Mouse (Mus musculus) thymus, adult 18-20 months (tissue): ENCODE results near the gene Hist1h2bf.
"Not testable (repeated sequence)": the region's sequence is repeated elsewhere in the genome, so short reads cannot be mapped to it uniquely, and the experiment has no call there.

ENCODE experiments used
- DNase-seq, 2 experiments: peaks; one replicate each; pipeline ENCODE4 v3.0.0; 2022; ENCODE audit warnings: mixed read lengths in 2 of 2

Hist1h2bf gene

DNA sequence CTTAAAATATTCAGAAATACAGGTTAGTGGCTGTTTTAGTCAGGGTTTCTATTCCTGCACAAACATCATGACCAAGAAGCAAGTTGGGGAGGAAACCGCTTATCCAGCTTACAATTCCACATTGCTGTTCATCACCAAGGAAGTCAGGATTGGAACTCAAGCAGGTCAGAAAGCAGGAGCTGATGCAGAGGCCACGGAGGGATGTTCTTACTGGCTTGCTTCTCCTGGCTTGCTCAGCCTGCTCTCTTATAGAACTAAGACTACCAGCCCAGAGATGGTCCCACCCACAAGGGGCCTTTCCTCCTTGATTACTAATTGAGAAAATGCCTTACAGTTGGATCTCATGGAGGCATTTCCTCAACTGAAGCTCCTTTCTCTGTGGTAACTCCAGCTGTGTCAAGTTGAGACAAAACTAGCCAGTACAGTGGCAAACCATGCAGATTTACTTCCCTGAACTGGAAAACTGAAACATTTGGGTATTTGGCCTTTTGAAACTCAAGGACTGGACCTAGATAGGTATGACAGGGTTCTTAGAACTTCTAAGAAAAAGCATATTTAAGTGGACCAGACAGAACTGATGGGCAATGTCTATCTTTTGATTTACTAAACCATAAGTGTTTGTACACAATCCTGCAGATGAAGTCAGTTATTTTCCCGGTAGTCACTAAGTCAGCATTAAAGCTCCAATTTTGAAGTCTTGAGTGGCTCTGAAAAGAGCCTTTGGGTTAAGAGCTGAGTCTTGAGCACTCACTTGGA, 31.6 kb downstream of the Hist1h2bf start:
- DNase-seq, result not testable (repeated sequence)

DNA sequence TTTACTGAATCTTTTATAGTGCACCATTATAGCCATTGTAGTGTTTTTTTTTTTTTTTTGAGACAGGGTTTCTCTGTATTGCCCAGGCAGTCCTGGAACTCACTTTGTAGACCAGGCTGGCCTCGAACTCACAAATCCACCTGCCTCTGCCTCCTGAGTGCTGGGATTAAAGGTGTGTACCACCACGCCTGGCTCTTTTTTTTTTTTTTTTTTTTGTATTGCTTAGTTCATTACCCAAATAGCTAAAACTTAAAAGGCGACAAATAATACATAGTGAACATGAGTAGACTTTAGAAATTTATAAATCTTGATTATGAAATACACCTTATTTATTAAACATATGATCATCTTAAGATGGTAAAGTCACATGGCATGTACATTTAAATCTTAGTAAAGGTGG, 32.5 kb downstream of the Hist1h2bf start:
- DNase-seq, result no peak

DNA sequence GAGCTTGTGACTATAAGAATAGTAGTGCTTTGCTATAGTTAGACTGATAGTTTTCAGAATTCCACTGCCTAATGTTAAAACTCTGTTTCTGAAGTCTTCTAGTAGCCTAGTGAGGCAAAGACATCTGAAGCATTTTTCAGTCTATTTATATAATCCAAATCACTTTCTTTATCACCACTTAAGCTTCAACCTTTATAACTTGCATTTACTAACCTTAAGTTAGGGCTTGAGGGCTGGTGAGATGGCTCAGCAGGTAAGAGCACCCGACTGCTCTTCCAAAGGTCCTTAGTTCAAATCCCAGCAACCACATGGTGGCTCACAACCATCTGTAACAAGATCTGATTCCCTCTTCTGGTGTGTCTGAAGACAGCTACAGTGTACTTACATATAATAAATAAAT, 34.2 kb downstream of the Hist1h2bf start:
- DNase-seq, result not testable (repeated sequence)

DNA sequence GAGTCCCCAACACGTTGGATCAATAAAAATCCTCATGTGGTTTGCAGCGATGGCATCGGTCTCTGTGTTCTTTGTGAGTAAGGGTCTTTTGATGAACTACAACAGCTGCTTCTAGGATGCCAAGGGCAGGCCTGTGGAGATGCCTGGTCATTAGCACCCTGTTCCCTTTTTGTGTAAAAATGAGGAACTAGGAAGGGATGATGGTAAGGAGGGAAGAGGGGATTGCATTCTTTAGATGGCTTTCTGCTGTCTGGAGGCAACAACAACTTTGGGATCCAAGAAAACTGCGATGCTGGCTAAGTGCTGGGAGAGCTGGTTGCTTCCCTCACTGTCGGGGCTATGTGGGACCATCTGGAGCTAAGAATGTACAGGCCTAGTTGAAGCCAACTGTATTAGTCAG, 35.7 kb downstream of the Hist1h2bf start:
- no peak for DNase-seq

DNA sequence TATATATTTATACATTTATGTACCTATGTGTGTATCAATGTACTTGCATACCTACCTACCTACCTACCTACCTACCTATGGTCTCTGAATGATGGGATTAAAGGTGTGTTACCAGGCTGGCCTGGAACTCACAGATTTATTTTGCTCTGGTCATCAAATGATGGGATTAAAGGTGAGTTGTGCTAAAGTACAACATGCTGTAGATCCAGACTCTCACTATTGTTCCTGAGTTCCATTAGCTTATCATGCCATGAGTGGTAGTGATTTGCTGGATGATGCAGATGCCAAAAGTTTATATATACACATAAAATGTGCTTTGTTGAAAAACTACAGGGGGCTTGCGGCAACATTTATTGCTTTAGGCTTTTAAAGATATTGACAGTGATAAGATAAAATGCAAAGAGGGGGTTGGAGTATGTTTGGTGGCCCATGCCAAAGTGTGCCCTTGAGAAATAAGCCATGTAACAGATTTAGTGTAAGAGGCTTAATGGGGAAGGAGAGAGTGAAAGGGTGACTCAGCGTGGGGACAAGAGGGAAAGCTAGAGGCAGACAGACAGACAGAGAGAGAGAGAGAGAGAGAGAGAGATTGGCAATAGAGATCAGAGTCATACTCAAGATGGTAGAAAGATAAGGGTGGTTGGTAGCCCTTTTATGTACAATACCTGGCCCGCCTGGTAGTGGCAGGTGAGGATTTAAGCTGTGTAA, 36.8 kb downstream of the Hist1h2bf start:
- DNase-seq, result no peak

DNA sequence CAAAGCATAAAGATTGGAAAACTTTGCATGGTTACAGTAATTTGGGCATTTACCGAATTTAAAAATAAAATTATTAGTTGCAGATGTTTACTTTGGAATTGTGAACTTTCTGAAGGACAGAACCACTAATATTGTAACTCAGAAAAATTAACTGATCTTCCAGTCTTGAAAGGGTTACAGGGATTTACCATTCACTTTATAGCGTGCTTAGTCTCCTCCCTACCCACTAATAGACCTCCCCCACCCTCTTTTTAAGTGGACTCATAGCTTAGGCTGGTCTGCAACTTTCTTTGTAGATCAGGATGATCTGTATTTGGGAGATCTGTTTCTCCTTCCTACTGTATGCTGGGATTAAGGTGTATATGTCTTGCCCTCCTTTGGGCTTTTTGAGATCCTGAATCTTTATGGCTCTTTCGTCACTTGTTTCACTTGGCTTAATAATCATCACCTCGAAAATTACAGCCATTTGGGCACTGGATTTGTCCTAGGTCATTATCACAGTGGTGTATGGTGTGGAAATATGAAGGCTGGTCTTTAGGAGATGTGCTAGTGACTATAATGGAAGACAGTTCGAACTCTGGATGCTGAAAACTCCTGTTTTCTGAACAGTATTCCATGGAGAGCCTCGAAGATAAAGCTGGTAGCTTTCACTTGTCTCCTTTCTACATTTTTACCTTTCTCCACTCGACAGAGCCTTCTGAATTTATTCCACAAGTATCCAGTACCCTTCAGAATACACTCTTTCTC, 37.7 kb downstream of the Hist1h2bf start:
- DNase-seq, result no peak

DNA sequence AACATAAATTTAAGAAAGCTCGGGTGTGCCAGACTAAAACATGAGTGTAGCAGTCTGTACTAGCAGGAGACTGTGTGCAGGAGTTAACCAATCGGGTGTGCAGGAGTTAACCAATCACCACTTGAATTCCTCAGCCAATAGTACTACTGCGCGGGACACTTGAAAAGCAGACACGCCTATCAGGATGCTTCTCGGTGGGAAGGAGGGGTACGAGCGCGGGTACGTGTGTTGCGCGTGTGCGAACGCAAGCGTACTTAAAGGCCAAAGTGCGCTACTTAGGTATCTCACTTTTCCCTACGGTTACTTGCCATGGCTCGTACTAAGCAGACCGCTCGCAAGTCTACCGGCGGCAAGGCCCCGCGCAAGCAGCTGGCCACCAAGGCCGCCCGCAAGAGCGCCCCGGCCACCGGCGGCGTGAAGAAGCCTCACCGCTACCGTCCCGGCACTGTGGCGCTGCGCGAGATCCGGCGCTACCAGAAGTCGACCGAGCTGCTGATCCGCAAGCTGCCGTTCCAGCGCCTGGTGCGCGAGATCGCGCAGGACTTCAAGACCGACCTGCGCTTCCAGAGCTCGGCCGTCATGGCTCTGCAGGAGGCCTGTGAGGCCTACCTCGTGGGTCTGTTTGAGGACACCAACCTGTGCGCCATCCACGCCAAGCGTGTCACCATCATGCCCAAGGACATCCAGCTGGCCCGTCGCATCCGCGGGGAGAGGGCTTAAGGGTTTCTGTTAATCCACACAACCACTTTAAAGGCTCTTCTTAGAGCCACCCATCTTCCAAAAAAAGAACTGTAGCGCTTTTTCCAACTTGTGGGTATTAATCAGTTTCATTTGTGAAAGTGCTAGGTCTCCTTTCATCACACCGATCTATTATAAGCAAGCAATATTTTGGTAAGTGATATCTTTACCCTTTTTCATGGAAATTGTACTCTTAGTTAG, 38.6 kb downstream of the Hist1h2bf start, which contains the start of gene Hist1h3g:
Hist1h3g (plus strand) TSS at position 286 of the 939 bp plus-strand sequence.
- peak; percentile 79 to 92 for DNase-seq

DNA sequence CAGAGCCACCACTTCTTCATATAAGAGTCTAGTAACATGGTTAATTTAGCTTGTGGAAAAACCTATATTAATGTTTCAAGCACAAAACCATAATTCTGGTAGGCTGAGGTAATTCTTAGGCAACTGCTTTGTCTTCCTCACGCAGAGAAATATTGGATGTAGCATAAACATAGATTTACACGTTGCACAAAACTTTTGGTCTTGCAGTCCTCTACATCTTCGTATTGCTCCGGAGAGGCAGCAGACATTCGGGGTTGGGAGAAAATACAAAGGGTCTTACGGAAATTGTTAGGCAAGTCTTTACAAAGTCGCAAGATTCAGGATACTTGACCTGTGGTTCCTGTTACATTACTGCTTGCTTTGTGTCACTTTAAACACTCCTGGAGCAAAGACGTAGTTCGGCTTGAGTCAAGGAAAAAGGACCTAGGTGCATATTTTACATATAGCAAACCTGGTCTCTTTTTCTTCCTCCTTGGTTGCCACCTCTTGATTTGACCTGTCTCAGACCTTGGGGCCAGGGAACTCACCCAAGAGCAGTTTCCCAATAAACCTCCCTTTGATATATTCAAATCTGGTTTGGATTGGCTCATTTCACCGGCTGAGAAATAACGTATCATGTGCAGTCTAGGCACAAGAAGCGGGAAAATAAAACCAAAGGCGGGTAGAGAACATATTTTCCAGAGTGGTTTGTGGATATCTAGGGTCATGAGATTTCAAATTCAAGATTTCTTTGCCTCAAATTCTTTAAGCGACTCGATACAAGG, 39.4 kb downstream of the Hist1h2bf start:
- no peak for DNase-seq

DNA sequence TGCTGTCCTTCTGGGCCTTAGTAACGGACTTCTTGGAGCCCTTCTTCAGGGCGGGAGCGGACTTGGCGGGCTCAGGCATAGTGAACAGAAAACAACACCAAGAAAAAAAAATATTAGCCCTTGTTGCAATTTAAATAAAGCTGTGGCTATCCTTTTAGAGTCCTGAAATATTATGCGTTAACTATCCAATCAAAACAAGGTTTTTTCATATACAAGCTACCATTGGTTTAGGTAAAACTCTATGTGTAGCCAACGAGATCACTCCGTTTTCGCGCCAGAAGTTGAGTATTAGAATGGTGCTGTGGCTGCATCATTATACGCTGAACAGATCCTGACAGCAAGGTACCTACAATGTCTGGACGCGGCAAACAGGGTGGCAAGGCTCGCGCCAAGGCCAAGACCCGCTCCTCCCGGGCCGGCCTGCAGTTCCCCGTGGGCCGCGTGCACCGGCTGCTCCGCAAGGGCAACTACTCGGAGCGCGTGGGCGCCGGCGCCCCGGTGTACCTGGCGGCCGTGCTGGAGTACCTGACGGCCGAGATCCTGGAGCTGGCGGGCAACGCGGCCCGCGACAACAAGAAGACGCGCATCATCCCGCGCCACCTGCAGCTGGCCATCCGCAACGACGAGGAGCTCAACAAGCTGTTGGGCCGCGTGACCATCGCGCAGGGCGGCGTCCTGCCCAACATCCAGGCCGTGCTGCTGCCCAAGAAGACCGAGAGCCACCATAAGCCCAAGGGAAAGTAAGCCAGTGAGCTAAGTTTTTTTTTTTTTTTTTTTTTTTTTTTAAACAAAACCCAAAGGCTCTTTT, 40.2 kb downstream of the Hist1h2bf start, which contains the start of gene Hist1h2af:
Hist1h2af (plus strand) TSS at position 347 of the 808 bp plus-strand sequence.
- DNase-seq, result peak; percentile 38 to 69

DNA sequence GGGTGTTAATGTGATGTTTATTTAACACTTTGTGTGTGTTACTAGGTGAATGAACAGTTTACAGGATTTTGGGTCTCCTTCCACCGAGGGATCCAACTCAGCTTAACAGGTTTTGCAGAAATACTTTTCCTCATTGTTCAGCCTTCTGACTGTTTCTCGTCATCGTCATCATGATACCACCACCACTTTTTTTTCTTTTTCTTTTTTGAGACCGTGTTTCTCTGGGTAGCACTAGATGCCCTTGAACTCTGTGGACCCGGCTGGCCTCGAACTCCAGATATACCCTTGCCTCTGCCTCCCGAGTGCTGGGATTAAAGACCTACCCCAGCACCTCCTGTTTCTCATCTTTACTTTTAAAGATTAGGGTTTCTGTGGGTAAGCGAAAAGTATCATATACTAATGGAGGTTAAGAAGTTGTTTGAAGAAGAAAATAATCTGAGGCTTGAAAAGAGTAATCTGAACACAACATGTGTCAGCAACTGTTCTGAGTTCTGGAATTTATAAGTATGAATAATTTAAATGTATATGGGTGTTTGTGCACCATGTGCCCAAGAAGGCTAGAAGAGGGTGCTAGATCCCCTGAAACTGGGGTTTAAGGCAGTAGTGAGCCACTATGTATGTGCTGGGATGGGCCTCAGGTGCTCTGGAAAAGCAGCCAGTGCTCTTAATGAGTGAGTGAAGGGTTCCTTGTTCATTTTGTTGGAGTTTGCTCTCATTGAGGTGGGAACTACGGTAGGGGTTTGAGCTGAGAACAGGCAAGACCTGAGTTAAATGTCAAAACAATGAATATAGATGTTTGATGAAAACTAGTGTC, 41.5 kb downstream of the Hist1h2bf start:
- DNase-seq, result no peak

DNA sequence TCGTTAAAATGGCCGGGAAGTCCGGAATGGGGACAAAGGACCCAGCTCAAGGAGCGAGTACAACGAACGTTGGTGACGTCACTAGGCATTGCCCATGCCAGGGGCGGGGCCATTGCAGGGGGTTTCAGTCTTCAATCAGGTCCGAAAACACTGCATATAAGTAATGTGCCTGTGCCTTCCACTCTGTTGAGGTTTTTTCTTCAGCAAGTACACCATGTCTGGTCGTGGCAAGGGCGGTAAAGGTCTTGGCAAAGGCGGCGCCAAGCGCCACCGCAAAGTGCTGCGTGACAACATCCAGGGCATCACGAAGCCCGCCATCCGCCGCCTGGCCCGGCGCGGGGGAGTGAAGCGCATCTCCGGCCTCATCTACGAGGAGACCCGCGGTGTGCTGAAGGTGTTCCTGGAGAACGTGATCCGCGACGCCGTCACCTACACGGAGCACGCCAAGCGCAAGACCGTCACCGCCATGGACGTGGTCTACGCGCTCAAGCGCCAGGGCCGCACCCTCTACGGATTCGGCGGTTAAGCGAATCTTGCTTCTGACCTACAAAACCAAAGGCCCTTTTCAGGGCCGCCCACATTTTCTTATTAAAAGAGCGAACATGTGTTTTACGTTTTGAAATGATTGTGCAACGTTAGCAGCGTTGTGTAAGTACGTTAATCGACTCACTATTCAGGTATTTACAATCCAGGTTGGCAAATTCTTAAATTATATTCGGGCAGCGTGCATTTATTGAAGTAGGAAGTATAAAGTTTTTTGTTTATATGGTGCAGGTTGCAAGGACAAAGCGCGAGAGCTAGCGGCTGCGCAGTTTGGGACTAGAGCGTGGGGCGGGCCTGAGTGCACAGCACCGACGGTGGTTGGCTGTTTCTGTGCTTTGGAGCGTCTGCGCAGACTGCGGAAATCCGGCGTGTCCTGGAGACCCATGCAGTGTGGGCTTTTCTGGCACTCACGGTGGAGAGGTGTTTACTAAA, 42.8 kb downstream of the Hist1h2bf start, which contains the start of gene Hist1h4h:
Hist1h4h (plus strand) TSS at position 150 of the 975 bp plus-strand sequence.
- peak; percentile 96 to 99 for DNase-seq

DNA sequence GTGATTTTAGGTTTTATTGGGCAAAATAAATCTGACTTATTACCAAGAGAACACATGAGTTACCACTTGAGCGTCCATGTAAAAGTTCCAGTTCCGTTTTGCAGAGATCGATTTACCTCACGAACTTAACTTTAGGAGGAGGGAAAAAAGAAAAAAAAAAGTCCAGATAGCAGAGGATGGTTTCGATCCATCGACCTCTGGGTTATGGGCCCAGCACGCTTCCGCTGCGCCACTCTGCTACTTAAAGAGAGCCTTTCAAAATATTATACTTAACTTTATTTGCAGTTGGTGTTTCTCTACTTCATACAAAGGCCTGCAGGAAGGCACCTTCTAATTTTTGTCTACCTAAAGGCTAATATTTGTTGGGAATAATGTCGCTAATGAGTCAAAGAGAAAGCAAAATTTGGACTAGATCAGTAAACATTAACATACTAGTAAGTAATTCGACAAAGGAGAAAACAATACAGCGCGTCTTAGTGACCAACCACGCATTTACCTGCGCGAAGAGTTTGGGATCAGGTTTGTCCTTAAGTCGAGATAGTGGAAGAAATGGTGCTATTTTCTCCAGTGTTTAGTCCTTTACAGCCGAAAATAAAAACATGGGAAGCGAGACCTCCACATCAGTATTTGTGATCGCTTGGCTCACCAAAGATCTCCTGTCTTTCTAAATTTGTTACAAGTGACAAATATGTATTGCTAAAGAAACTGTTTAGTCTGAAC, 43.7 kb downstream of the Hist1h2bf start:
- peak in 1 of 2 experiments; percentile 64 for DNase-seq

DNA sequence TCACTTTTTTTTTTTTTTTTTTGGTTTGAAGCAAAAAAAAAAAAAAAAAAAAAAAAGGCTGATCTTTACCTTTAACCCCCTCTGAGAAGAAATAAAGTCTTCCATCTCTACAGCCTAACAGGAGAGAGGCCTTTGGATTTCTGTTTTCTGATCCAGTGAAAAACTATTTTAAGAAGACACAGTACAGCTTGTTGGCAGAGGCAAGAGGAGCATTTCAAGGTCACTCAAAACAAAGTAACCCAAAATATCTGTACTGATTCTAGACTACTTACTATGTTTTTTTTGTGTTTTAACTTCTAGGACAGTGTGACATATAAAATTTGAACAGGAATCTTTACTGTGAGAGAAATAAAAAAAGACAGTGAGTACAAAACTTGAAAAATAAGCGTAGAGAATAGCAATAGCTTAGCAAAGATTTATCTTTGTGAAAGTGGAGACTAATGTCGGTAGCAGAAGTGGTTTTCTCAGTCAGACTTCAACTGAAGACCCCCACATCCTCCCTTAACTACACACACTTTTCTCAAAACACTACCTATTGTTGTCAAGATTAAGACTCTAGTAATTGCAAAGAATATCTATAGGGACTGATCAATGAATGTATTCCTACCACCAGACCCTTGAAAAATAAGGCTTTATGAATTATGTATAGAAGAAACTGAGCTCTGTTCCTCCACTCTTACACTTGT, 44.4 kb downstream of the Hist1h2bf start:
- no peak for DNase-seq

DNA sequence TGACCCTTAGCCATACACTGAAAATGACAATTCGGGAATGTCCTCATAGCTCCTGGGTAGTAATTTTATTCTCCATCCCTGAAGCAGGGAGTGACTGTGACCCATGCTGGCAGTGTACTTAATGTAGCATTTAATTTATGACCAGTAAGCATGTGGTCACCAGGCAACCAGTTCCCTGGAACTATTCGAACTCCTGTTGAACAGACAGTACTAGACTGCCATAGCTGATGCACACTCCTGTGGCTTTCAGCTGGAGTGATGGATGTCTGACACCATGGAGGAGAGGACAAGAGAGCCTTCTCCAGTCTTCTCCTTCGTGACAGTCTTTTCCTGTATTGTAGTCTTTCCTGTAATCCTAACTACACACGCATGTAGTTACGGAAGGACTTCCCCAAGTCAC, 45.0 kb downstream of the Hist1h2bf start:
- no peak for DNase-seq

DNA sequence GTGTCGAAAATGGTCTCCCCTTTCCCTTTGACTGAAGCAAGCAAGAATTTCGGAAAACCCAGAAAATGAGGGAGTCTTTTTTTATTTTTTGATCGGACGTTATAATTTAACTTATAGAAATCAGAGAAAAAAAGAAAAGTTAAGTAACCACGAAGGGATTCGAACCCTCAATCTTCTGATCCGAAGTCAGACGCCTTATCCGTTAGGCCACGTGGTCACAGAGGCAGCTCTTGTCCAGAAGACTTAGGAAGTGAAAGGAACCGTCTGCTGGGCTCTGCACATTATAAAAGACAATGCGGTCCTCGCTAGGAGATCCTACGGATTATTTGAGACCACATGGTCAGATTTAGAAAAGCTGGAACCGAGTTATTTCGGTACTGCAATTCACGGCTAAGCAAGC, 47.7 kb downstream of the Hist1h2bf start:
- DNase-seq, result peak; percentile 66 to 76

DNA sequence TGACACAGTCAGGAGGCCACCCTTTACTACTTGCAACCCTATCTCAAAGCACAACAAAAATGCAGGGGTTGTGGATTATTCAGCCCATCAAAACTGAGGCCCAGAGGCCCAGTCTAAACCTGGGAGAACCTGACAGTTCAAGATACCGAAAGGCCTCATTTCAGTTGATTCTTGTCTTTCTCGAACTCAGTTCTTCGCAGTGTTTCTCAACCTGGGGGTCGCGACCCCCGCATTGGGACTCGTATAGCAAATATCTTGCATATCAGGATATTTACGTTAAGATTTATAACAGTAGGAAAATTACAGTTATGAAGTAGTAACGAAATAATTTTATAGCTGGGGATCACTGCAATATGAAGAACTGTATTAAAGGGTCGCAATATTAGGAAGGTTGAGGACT, 48.1 kb downstream of the Hist1h2bf start:
- no peak for DNase-seq

DNA sequence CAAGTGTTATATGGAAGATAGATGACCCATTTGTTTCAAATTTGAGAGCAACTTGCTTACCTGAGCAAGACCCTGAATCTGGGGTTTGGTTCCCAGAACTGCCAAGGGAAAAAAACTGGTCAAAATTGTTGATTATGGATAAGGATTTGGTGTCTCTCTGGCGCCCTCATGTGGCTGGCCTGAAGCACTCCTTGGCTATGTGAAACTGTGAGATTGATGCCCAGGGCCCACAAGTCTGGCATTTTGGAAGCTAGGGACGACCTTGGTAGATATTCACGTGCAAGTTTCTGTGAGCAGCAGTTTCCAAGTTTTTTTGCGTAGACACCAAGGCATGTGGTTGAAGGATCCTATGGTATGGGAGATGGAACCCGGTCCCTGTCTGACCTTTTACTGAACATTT, 49.3 kb downstream of the Hist1h2bf start:
- peak in 1 of 2 experiments; percentile 37 for DNase-seq
